Mouse (Mus musculus) myocyte (in vitro differentiated cells): ENCODE measurements around the gene Adarb2. TPM values are rescaled to one million over a fixed set of nuclear protein-coding genes. Genes with fewer than 3 reads are reported as not detected.
A peak's percentile ranks its signal among the peaks of the same experiment; 100 is the strongest.

Source experiments
- H3K27me3 ChIP-seq: one replicate; pipeline ENCODE4 v1.6.1; 2011; ENCODE audit not compliant: control insufficient read depth, insufficient read depth, insufficient read length
- H3K36me3 ChIP-seq: one replicate; pipeline ENCODE4 v1.6.1; 2011; ENCODE audit not compliant: control insufficient read depth, insufficient read depth
- H3K4me2 ChIP-seq: one replicate; pipeline ENCODE4 v1.6.1; 2011; ENCODE audit warnings: low read depth, control low read depth
- H3K4me3 ChIP-seq: one replicate; pipeline ENCODE4 v1.5.1; 2011; ENCODE audit warnings: mild to moderate bottlenecking, control low read depth, moderate library complexity
- H3K79me2 ChIP-seq: one replicate; pipeline ENCODE4 v1.6.1; 2011; ENCODE audit not compliant: control insufficient read depth, insufficient read depth
- H3ac ChIP-seq: one replicate; pipeline ENCODE4 v1.6.1; 2011; ENCODE audit not compliant: control insufficient read depth, insufficient read length
- CEBPB ChIP-seq: IDR thresholded peaks from 2 replicates; pipeline ENCODE4 v1.6.1; 2011; ENCODE audit warnings: mild to moderate bottlenecking, moderate library complexity; ENCODE audit not compliant: poor library complexity, insufficient read depth, severe bottlenecking
- E2F4 ChIP-seq: IDR thresholded peaks from one replicate; pipeline ENCODE4 v1.6.1; 2011; ENCODE audit warnings: mild to moderate bottlenecking, control low read depth, moderate library complexity; ENCODE audit not compliant: insufficient read depth
- MAX ChIP-seq: IDR thresholded peaks from one replicate; pipeline ENCODE4 v1.6.1; 2011; ENCODE audit warnings: low read depth, mild to moderate bottlenecking, control low read depth
- MYOD1 ChIP-seq, 3 experiments: IDR thresholded peaks; one replicate each; pipeline ENCODE4 v1.6.1; 2011; ENCODE audit warnings: control low read depth in 2 of 3, low read depth in 2 of 3, mild to moderate bottlenecking in 2 of 3, moderate library complexity in 1 of 3; ENCODE audit not compliant: insufficient read length in 2 of 3, control insufficient read depth in 1 of 3
- MYOG ChIP-seq, 3 experiments: IDR thresholded peaks; one replicate each; pipeline ENCODE4 v1.6.1; 2011; ENCODE audit warnings: control low read depth in 2 of 3, low read depth in 2 of 3, mild to moderate bottlenecking in 2 of 3; ENCODE audit not compliant: insufficient read length in 2 of 3, control insufficient read depth in 1 of 3, insufficient read depth in 1 of 3
- POLR2A ChIP-seq: IDR thresholded peaks from one replicate; pipeline ENCODE4 v1.6.1; 2011; ENCODE audit warnings: low read depth, mild to moderate bottlenecking, control low read depth, moderate library complexity; ENCODE audit not compliant: insufficient read length
- POLR2AphosphoS2 ChIP-seq: IDR thresholded peaks from one replicate; pipeline ENCODE4 v1.6.1; 2011; ENCODE audit warnings: low read depth, control low read depth; ENCODE audit not compliant: insufficient read length
- REST ChIP-seq: IDR thresholded peaks from one replicate; pipeline ENCODE4 v1.6.1; 2011; ENCODE audit warnings: mild to moderate bottlenecking, control low read depth, moderate library complexity; ENCODE audit not compliant: insufficient read depth, insufficient read length
- SRF ChIP-seq: IDR thresholded peaks from one replicate; pipeline ENCODE4 v1.6.1; 2011; ENCODE audit warnings: low read depth; ENCODE audit not compliant: control insufficient read depth, insufficient read length
- TCF12 ChIP-seq: IDR thresholded peaks from one replicate; pipeline ENCODE4 v1.6.1; 2011; ENCODE audit warnings: mild to moderate bottlenecking, control low read depth; ENCODE audit not compliant: poor library complexity, insufficient read depth, severe bottlenecking
- TCF3 ChIP-seq: IDR thresholded peaks from one replicate; pipeline ENCODE4 v1.6.1; 2011; ENCODE audit warnings: low read depth, control low read depth; ENCODE audit not compliant: insufficient read length
- USF1 ChIP-seq: IDR thresholded peaks from one replicate; pipeline ENCODE4 v1.6.1; 2011; ENCODE audit warnings: low read depth, mild to moderate bottlenecking, control low read depth, moderate library complexity
- polyA plus RNA-seq: library from polyadenylated mRNA; unstranded; fragments of >200 nt; fragmentation: generic; extraction: Trizol; gene quantifications from one replicate; pipeline ENCODE4 v1.2.1, GENCODE M21; 2012; ENCODE audit warnings: missing spikeins

Adarb2 gene
- polyA plus RNA-seq, 1 experiment, result not detected

- H3K4me2 ChIP-seq, result no peak overlapping the region
- TF ChIP-seq E2F4 (no peak), TCF12 (no peak), CEBPB (no peak), USF1 (no peak), POLR2A (no peak), MAX (no peak), POLR2AphosphoS2 (no peak), REST (no peak), SRF (no peak)
Observed at GRCm38 (mm10) chr13:8769654-8770227, 567.1 kb downstream of the Adarb2 start.

DNA sequence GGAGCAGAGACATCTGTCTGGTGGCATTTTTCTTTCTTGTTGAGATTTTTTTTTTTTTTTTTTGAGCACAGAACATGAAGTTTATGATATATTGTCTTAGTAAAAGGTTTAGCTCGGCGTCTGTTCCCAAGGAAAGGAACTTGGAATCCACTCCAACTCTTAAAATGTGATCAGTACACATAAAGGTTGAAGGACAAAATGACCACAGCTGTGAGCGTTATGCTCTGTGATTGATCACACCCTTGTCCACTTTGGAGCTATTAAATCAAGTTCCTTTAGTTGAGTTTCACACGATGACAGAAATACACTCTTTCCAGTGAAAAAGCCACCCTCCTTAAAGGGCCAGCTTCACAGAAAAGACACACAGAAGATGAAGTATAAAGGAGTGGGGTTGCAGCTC lies 568.0 kb downstream of the Adarb2 start:
- no peak overlapping the region for H3K4me3 ChIP-seq

More at GRCm38 (mm10) chr13:8769654-8770227, 567.1 kb downstream of the Adarb2 start:
- Histone ChIP-seq H3K36me3 (no peaks in the 10 kb centered on the region), H3K79me2 (no peaks in the 10 kb centered on the region), H3K4me3 (no peak overlapping the region), H3K27me3 (no peaks in the 10 kb centered on the region), H3ac (peak overlapping the region; percentile 51)

DNA sequence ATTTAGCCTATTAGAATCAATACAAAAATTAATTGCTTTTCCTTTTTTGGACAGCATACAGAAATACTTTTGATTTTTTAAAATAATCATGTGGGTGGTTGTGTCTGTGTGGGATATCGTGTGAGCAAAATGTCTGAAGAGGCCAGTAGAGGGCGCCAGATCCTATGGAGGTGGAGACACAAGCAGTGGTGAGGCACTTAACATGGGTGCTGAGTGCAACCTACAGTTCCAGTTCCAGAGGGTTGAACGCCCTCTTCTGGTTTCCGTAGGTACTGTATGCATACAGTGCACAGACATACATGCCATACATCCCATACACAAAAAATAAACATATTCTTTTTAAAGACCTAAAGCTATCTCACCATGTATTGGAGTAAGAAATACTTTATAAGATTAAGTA lies 577.8 kb downstream of the Adarb2 start:
- Histone ChIP-seq H3K27me3 (no peaks in the 10 kb centered on the region), H3K4me2 (no peak overlapping the region), H3K4me3 (no peak overlapping the region), H3ac (no peak overlapping the region), H3K79me2 (no peaks in the 10 kb centered on the region), H3K36me3 (no peaks in the 10 kb centered on the region)
- no peak for TF ChIP-seq CEBPB
- TF ChIP-seq MAX, result no peak
- TF ChIP-seq USF1, result no peak
- TF ChIP-seq SRF, result no peak
- no peak for TF ChIP-seq REST
- no peak for TF ChIP-seq TCF12
- no peak for TF ChIP-seq POLR2AphosphoS2
- TF ChIP-seq MYOD1 (IDR thresholded peaks at IDR 0.05; ENCODE audit: control insufficient read depth in 1 of 3, insufficient read length in 2 of 3, low read depth in 2 of 3), result no peak
- TF ChIP-seq MYOG (IDR thresholded peaks at IDR 0.05; ENCODE audit: control insufficient read depth in 1 of 3, insufficient read depth in 1 of 3, insufficient read length in 2 of 3, low read depth in 2 of 3), result no peak
- TF ChIP-seq TCF3, result no peak
- TF ChIP-seq E2F4, result no peak
- no peak for TF ChIP-seq POLR2A

More for the DNA sequence above, 568.0 kb downstream of the Adarb2 start:
- H3K36me3 ChIP-seq, result no peaks in the 10 kb centered on the region
- H3ac ChIP-seq, result peak overlapping the region; percentile 51
- no peaks in the 10 kb centered on the region for H3K27me3 ChIP-seq
- no peak overlapping the region for H3K4me2 ChIP-seq
- TF ChIP-seq MYOG (IDR thresholded peaks at IDR 0.05; ENCODE audit: control insufficient read depth in 1 of 3, insufficient read depth in 1 of 3, insufficient read length in 2 of 3, low read depth in 2 of 3), result no peak
- TF ChIP-seq USF1, result no peak
- no peak for TF ChIP-seq MAX
- no peak for TF ChIP-seq SRF
- no peak for TF ChIP-seq POLR2AphosphoS2
- no peaks in the 10 kb centered on the region for H3K79me2 ChIP-seq

DNA sequence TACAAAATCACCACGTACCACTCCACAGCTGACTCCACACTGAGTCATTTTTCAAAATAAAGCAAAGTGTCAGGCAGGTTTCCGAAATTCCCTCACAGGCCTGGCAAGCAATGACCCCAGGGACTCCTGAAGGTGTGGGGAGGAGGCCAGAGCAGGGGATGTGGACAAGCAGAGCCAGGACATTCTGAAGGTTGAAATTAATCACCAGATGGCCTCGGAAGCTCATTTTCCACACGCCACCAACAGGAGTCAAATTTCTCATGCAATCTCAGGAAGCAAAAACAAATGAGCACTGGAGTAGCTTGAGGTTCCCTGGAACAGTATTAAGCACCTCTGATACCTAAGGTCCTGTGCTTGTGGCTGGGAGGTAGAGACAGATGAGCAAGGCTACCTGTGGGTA lies 580.0 kb downstream of the Adarb2 start:
- Histone ChIP-seq H3K36me3 (no peaks in the 10 kb centered on the region), H3K4me2 (no peak overlapping the region), H3K79me2 (no peaks in the 10 kb centered on the region), H3K4me3 (no peak overlapping the region), H3K27me3 (no peaks in the 10 kb centered on the region), H3ac (no peak overlapping the region)
- TF ChIP-seq TCF3 (no peak), MYOD1 (IDR thresholded peaks at IDR 0.05; ENCODE audit: control insufficient read depth in 1 of 3, insufficient read length in 2 of 3, low read depth in 2 of 3) (no peak), SRF (no peak), MYOG (IDR thresholded peaks at IDR 0.05; ENCODE audit: control insufficient read depth in 1 of 3, insufficient read depth in 1 of 3, insufficient read length in 2 of 3, low read depth in 2 of 3) (no peak)

- no peak overlapping the region for H3K4me2 ChIP-seq
- no peak overlapping the region for H3K4me3 ChIP-seq
- no peak overlapping the region for H3ac ChIP-seq
- H3K79me2 ChIP-seq, result no peaks in the 10 kb centered on the region
- H3K36me3 ChIP-seq, result no peaks in the 10 kb centered on the region
- no peaks in the 10 kb centered on the region for H3K27me3 ChIP-seq
- TF ChIP-seq MYOG (IDR thresholded peaks at IDR 0.05; ENCODE audit: control insufficient read depth in 1 of 3, insufficient read depth in 1 of 3, insufficient read length in 2 of 3, low read depth in 2 of 3) (no peak), USF1 (no peak), POLR2A (no peak), TCF12 (no peak), POLR2AphosphoS2 (no peak), REST (no peak), MAX (no peak), SRF (no peak), TCF3 (no peak), E2F4 (no peak), CEBPB (no peak), MYOD1 (IDR thresholded peaks at IDR 0.05; ENCODE audit: control insufficient read depth in 1 of 3, insufficient read length in 2 of 3, low read depth in 2 of 3) (no peak)
Observed at GRCm38 (mm10) chr13:8783686-8784307, 581.1 kb downstream of the Adarb2 start.
